Mouse (Mus musculus) hindbrain, embryonic 11.5 days (tissue): ENCODE measurements around the gene Tmed9. TPM values are rescaled to one million over a fixed set of nuclear protein-coding genes. Genes with fewer than 3 reads are reported as not detected.
"Not testable (repeated sequence)": the region's sequence is repeated elsewhere in the genome, so short reads cannot be mapped to it uniquely, and the experiment has no call there.

ENCODE experiments used
- ATAC-seq: fragments of 200-750 bp; cut with Nextera tagmentation; 2 replicates; pipeline ENCODE4 v1.8.0; 2017; ENCODE audit warnings: mild to moderate bottlenecking, moderate TSS enrichment, moderate library complexity; ENCODE audit not compliant: low FRiP score
- DNase-seq: peaks from one replicate; pipeline ENCODE4 v3.0.0-alpha.2; 2015; ENCODE audit warnings: low spot score
- H3K27ac ChIP-seq: fragments of 300-500 bp; sonication (generic); 2 replicates; pipeline ENCODE4 v1.5.1; 2014; ENCODE audit warnings: mild to moderate bottlenecking, low read depth, low read length
- H3K27me3 ChIP-seq: fragments of 300-500 bp; sonication (generic); 2 replicates; pipeline ENCODE4 v1.6.1; 2014; ENCODE audit warnings: mild to moderate bottlenecking, low read length, moderate library complexity, mixed read lengths; ENCODE audit not compliant: control insufficient read depth, insufficient read depth
- H3K36me3 ChIP-seq: fragments of 300-500 bp; sonication (generic); 2 replicates; pipeline ENCODE4 v1.6.1; 2014; ENCODE audit warnings: mild to moderate bottlenecking, low read length, moderate library complexity, mixed read lengths; ENCODE audit not compliant: control insufficient read depth, insufficient read depth
- H3K4me1 ChIP-seq: fragments of 300-500 bp; sonication (generic); replicated peaks from 2 replicates; pipeline ENCODE4 v1.6.1; 2014; ENCODE audit warnings: low read length, mixed read lengths; ENCODE audit not compliant: control insufficient read depth, insufficient read depth
- H3K4me2 ChIP-seq: fragments of 300-500 bp; sonication (generic); replicated peaks from 2 replicates; pipeline ENCODE4 v1.6.1; 2014; ENCODE audit warnings: mild to moderate bottlenecking, low read depth, low read length
- H3K4me3 ChIP-seq: fragments of 300-500 bp; sonication (generic); 2 replicates; pipeline ENCODE4 v1.5.1; 2014; ENCODE audit warnings: low read depth, low read length
- H3K9ac ChIP-seq: fragments of 300-500 bp; sonication (generic); 2 replicates; pipeline ENCODE4 v1.6.1; 2014; ENCODE audit warnings: low read depth, low read length
- H3K9me3 ChIP-seq: fragments of 300-500 bp; sonication (generic); 2 replicates; pipeline ENCODE4 v1.6.1; 2016; ENCODE audit warnings: low read length; ENCODE audit not compliant: control insufficient read depth
- WGBS: fragments of 180-500 bp; shearing (Covaris S2); extraction: QIAGEN DNeasy Blood & Tissue Kit; methylation state at CpG from one replicate; pipeline ENCODE4 v1.1.7; 2014; 5-methylcytosine and 5-hydroxymethylcytosine counted together
- polyA plus RNA-seq: library from polyadenylated mRNA; unstranded; fragments of >200 nt; fragmentation: Nextera tagmentation; extraction: Ambion mirVana; gene quantifications from 2 replicates; pipeline ENCODE4 v1.2.1, GENCODE M21; 2014

Tmed9 gene
- polyA plus RNA-seq, 1 experiment from 2014 or later: 63.8 TPM

DNA sequence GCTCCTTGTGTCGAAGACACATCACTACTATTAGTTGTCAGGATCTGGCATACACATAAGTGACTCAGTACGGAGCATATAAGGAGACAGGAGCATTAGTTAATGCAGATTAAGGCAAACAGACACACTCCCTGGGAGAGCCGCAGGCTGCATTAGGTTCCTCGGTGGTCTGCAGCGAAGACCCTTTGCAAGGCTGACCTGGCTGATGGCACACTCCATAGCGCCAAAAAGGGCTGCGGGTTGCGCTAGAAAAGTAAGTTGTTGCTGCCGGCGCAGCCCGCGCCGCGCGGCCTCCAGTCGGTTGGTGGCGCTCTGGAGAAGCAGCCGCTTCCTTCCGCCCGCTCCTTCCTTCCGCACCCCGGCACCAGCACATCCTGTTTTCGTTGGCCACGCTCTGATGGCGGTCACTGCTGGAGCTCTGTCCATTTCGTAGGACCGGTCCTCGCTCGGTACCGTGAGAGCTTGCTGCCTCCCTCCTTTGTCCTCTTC lies 61.2 kb downstream of the Tmed9 start, which contains the start of gene Ddx46:
TSS of gene Ddx46 (plus strand) at position 389 of the 489 bp plus-strand sequence.
- Histone ChIP-seq H3K36me3 (no peaks in the 10 kb centered on the region; the same call in 1 of the 2 replicates), H3K9ac (peak within 1 kb of the TSS; percentile 90), H3K27me3 (no peaks in the 10 kb centered on the region), H3K4me2 (peak within 1 kb of the TSS; percentile 65), H3K9me3 (no peaks in the 10 kb centered on the region), H3K4me3 (peak within 1 kb of the TSS; percentile 99), H3K27ac (no peak within 1 kb of the TSS), H3K4me1 (no peaks in the 10 kb centered on the region; the same call in 1 of the 2 replicates)
- 7% methylated on average over 30 of the region's 30 CpGs for WGBS
- ATAC-seq (peak; percentile 87), DNase-seq (peak; percentile 95)

DNA sequence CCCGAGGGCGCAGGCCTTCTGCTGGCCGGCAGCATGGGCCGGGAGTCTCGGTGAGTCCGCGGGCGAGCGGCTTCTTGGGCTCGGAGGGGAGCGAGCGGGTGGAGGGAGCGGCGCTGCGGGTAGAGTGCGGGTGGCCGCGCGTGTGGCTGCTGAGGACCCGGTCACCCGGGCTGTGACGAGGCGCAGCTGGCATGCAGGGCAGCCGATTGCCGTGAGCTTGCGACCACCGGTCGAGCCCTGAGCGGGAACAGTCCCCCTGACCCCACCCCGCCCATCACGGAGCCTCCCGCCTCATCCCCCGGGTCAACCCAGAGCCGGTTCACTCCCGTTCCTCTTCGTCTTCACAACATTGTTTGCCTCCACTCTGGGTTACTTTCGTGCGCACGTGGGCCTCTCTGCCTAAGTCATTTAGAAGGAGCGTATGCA lies 61.6 kb downstream of the Tmed9 start:
- H3K4me3 ChIP-seq: peak overlapping the region; percentile 99
- peak overlapping the region; percentile 90 for H3K9ac ChIP-seq
- ATAC-seq (peak; percentile 60; the same call in 1 of the 2 replicates), DNase-seq (no peak)
- no peaks in the 10 kb centered on the region for H3K9me3 ChIP-seq
- H3K4me2 ChIP-seq: peak overlapping the region; percentile 65
- H3K4me1 ChIP-seq: no peaks in the 10 kb centered on the region; the same call in 1 of the 2 replicates
- under 1% methylated on average over 40 of the region's 40 CpGs for WGBS
- H3K36me3 ChIP-seq: no peaks in the 10 kb centered on the region; the same call in 1 of the 2 replicates
- H3K27me3 ChIP-seq: no peaks in the 10 kb centered on the region
- no peak overlapping the region for H3K27ac ChIP-seq

DNA sequence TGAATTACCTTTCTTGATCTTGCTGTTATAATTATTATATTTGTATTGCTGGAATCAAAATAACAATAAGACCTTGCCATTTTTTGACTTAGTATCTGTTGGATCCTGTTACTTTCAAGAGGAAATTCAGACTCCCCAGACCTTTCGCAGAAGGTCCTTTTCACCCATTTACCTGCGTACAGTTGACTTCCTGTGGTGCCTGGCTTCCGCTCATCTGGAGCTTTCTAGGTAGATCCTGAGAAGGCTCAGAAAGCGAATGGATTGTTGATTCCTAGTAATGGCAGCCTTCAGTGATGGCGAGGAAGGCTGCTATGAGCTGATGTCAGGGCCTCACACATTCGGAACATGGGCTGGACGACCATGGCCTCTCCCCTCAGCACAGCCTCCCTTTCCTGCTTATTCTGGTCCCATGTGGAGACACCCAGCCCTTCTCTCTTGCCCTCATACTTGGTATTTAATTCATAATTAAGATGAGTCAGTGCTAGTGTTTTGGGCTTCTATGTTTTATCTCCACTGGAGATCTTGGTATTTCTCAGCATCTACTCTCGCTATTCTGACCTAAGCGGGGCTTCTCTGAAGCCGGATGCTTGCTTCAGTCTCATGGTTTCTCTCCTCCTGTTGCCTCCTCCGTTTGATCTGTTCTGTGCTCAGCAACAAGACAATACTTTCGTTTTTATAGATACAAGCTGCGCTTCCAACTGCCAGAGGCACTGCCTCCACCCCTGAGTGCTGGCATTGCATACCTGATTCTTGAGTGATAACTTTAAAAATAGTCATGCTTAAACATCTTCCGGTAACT lies 62.9 kb downstream of the Tmed9 start:
- ATAC-seq: no peak
- H3K27ac ChIP-seq: no peak overlapping the region
- DNase-seq: no peak
- no peaks in the 10 kb centered on the region for H3K27me3 ChIP-seq
- no peaks in the 10 kb centered on the region; the same call in 1 of the 2 replicates for H3K36me3 ChIP-seq
- no peak overlapping the region for H3K9ac ChIP-seq
- H3K4me2 ChIP-seq: no peak overlapping the region
- H3K4me1 ChIP-seq: no peaks in the 10 kb centered on the region; the same call in 1 of the 2 replicates
- WGBS: 92% methylated on average over 14 of the region's 14 CpGs
- H3K9me3 ChIP-seq: no peaks in the 10 kb centered on the region
- no peak overlapping the region for H3K4me3 ChIP-seq

DNA sequence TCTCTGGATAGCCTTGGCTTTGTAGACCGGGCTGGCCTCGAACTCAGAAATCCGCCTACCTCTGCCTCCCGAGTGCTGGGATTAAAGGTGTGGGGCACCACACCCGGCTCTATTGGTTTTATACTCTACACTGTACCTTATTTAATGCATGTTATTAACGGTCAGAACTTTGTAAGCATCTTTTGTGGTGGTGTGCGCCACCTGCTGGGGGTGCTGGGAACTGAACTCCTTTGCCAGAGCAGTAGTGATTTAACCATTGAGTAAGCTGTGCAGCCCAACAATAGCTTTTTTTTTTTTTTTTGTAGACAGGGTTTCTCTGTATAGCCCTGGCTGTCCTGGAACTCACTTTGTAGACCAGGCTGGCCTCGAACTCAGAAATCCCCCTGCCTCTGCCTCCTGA lies 66.9 kb downstream of the Tmed9 start:
- not testable (repeated sequence) for H3K9ac ChIP-seq, H3K27me3 ChIP-seq, H3K4me3 ChIP-seq, H3K4me1 ChIP-seq, H3K9me3 ChIP-seq, ATAC-seq, H3K27ac ChIP-seq, H3K36me3 ChIP-seq, H3K4me2 ChIP-seq
- 67% methylated on average over 8 of the region's 8 CpGs for WGBS
- DNase-seq: peak; percentile 90

DNA sequence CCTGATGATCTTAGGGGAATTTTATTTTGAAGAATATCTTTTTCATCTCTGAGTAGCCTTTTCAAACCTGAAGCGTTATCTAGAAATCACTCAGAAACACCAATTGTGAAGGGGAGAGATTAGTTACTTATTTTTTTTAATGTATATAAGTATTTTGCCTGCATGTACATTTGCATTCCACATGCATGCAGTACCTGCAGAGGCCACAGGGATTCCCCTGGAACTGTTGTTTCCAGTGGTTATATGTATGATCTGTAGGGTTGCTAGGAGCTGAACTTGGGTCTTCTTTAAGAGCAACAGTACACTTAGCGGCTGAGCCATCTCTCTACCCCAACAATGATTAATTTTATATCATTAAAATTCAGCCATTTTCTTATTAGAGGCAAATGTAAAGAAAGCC lies 71.0 kb downstream of the Tmed9 start:
- WGBS: 87% methylated on average over 2 of the region's 2 CpGs
- no peak overlapping the region for H3K4me2 ChIP-seq
- no peak overlapping the region for H3K4me3 ChIP-seq
- H3K27ac ChIP-seq: no peak overlapping the region
- no peaks in the 10 kb centered on the region for H3K4me1 ChIP-seq
- ATAC-seq: no peak
- no peaks in the 10 kb centered on the region for H3K27me3 ChIP-seq
- H3K9me3 ChIP-seq: no peaks in the 10 kb centered on the region
- DNase-seq: peak; percentile 56
- H3K36me3 ChIP-seq: peaks cover 15% of the 10 kb centered on the region
- H3K9ac ChIP-seq: no peak overlapping the region

Other genes starting within 250 kb of the Tmed9 start
- 28.4 and 30.5 TPM in 2 replicates for gene Mxd3, start 243.9 kb upstream of the Tmed9 start, polyA plus RNA-seq
- 64.8 and 77.3 TPM in 2 replicates for gene Lman2, start 210.9 kb upstream of the Tmed9 start, polyA plus RNA-seq
- gene Rgs14, start 204.0 kb upstream of the Tmed9 start, polyA plus RNA-seq: 0.42 and 0.48 TPM in 2 replicates
- gene Slc34a1, start 175.5 kb upstream of the Tmed9 start, polyA plus RNA-seq: not detected in 2 replicates
- gene Pfn3, start 158.5 kb upstream of the Tmed9 start, polyA plus RNA-seq: not detected in 2 replicates
- 0.28 TPM in 1 of 2 replicates, not detected in the other for gene F12, start 146.9 kb upstream of the Tmed9 start, polyA plus RNA-seq
- gene Grk6, start 128.7 kb upstream of the Tmed9 start, polyA plus RNA-seq: 37.6 and 52.3 TPM in 2 replicates
- 2.4 and 2.5 TPM in 2 replicates for gene Prr7, start 109.5 kb upstream of the Tmed9 start, polyA plus RNA-seq
- gene Dbn1, start 85.6 kb upstream of the Tmed9 start, polyA plus RNA-seq: 277 and 314 TPM in 2 replicates
- gene Pdlim7, start 60.1 kb upstream of the Tmed9 start, polyA plus RNA-seq: 135 and 152 TPM in 2 replicates
- gene Dok3, start 44.4 kb upstream of the Tmed9 start, polyA plus RNA-seq: 2.2 and 2.8 TPM in 2 replicates
- gene Ddx41, start 37.1 kb upstream of the Tmed9 start, polyA plus RNA-seq: 67.6 and 75.0 TPM in 2 replicates
- 44.5 and 45.9 TPM in 2 replicates for gene Fam193b, start 2.6 kb upstream of the Tmed9 start, polyA plus RNA-seq
- gene B4galt7, start 26.2 kb downstream of the Tmed9 start, polyA plus RNA-seq: 23.2 and 27.7 TPM in 2 replicates
- gene Caml, start 49.3 kb downstream of the Tmed9 start, polyA plus RNA-seq: 70.5 and 73.4 TPM in 2 replicates
- 47.2 and 50.8 TPM in 2 replicates for gene Ddx46, start 61.3 kb downstream of the Tmed9 start, polyA plus RNA-seq
- 69.5 and 74.3 TPM in 2 replicates for gene B230219D22Rik, start 119.4 kb downstream of the Tmed9 start, polyA plus RNA-seq
- 103 and 108 TPM in 2 replicates for gene Txndc15, start 140.9 kb downstream of the Tmed9 start, polyA plus RNA-seq
- 27.9 and 29.9 TPM in 2 replicates for gene Pcbd2, start 153.6 kb downstream of the Tmed9 start, polyA plus RNA-seq
- 0.15 TPM in 1 of 2 replicates, not detected in the other for gene Catsper3, start 210.8 kb downstream of the Tmed9 start, polyA plus RNA-seq